Mouse (Mus musculus) brain, embryonic 14.5 days (tissue): ENCODE measurements around the gene 4930579F01Rik. TPM values are rescaled to one million over a fixed set of nuclear protein-coding genes. Genes with fewer than 3 reads are reported as not detected.

Experiments used
- DNase-seq: peaks from one replicate; pipeline ENCODE4 v3.0.0-alpha.2; 2011; ENCODE audit warnings: low read depth
- CTCF ChIP-seq: fragments of 200-500 bp; IDR thresholded peaks from 2 replicates; pipeline ENCODE4 v1.5.1; 2012; ENCODE audit warnings: inconsistent platforms, mild to moderate bottlenecking, moderate library complexity, borderline replicate concordance; ENCODE audit not compliant: insufficient read depth, insufficient read length; ENCODE audit errors: extremely low read depth
- POLR2A ChIP-seq: fragments of 200-500 bp; IDR thresholded peaks from 2 replicates; pipeline ENCODE4 v1.6.1; 2012; ENCODE audit warnings: mild to moderate bottlenecking, inconsistent platforms, borderline replicate concordance; ENCODE audit not compliant: poor library complexity, insufficient read depth, insufficient read length, severe bottlenecking; ENCODE audit errors: extremely low read depth
- polyA plus RNA-seq: library from polyadenylated mRNA; depleted of rRNA; stranded (reverse); fragments of >200 nt; gene quantifications from 2 replicates; pipeline ENCODE4 v1.2.3, GENCODE M21; 2012; rRNA removed

4930579F01Rik gene
- not detected in 2 replicates for polyA plus RNA-seq

GRCm38 (mm10) chr3:138193683-138194302, at the start of gene 4930579F01Rik:
4930579F01Rik (minus strand) TSS chr3:138193825.
- DNase-seq, result no peak
- TF ChIP-seq POLR2A (no peak), CTCF (no peak)

GRCm38 (mm10) chr3:138242933-138243332, 49.3 kb upstream of the 4930579F01Rik start:
- no peak for DNase-seq
- no peak for TF ChIP-seq CTCF
- TF ChIP-seq POLR2A, result no peak

- DNase-seq, result peak; percentile 84
- TF ChIP-seq POLR2A, result no peak
- TF ChIP-seq CTCF, result no peak
Measured at GRCm38 (mm10) chr3:138242021-138242726, 48.5 kb upstream of the 4930579F01Rik start.

- TF ChIP-seq POLR2A, result no peak
- no peak for TF ChIP-seq CTCF
- no peak for DNase-seq
Measured at GRCm38 (mm10) chr3:138241371-138241770, 47.7 kb upstream of the 4930579F01Rik start.

- TF ChIP-seq CTCF (no peak), POLR2A (no peak)
- DNase-seq, result no peak
Measured at GRCm38 (mm10) chr3:138240942-138241341, 47.3 kb upstream of the 4930579F01Rik start.

- peak; percentile 55 for DNase-seq
- no peak for TF ChIP-seq POLR2A
- TF ChIP-seq CTCF, result no peak
Measured at GRCm38 (mm10) chr3:138240411-138240810, 46.8 kb upstream of the 4930579F01Rik start.

GRCm38 (mm10) chr3:138239461-138239860, 45.8 kb upstream of the 4930579F01Rik start:
- no peak for DNase-seq
- TF ChIP-seq POLR2A (no peak), CTCF (no peak)

- TF ChIP-seq CTCF (no peak), POLR2A (no peak)
- no peak for DNase-seq
Measured at GRCm38 (mm10) chr3:138238046-138238445, 44.4 kb upstream of the 4930579F01Rik start.

GRCm38 (mm10) chr3:138236546-138237163, 43.0 kb upstream of the 4930579F01Rik start:
- DNase-seq, result no peak
- TF ChIP-seq CTCF (no peak), POLR2A (no peak)

- DNase-seq, result no peak
Measured at GRCm38 (mm10) chr3:138231531-138231930, 37.9 kb upstream of the 4930579F01Rik start.

GRCm38 (mm10) chr3:138230266-138230665, 36.6 kb upstream of the 4930579F01Rik start:
- no peak for TF ChIP-seq POLR2A
- TF ChIP-seq CTCF, result no peak
- DNase-seq, result no peak

More at GRCm38 (mm10) chr3:138231531-138231930, 37.9 kb upstream of the 4930579F01Rik start:
- no peak for TF ChIP-seq POLR2A

GRCm38 (mm10) chr3:138229448-138229847, 35.8 kb upstream of the 4930579F01Rik start:
- TF ChIP-seq CTCF, result no peak
- TF ChIP-seq POLR2A, result no peak
- no peak for DNase-seq

- TF ChIP-seq CTCF (no peak), POLR2A (no peak)
- DNase-seq, result no peak
Measured at GRCm38 (mm10) chr3:138227782-138228181, 34.2 kb upstream of the 4930579F01Rik start.
